Mouse (Mus musculus) left cerebral cortex, postnatal 36 days (tissue): ENCODE measurements around the gene 1190005I06Rik. TPM values are rescaled to one million over a fixed set of nuclear protein-coding genes. Genes with fewer than 3 reads are reported as not detected.

Experiments used
- DNase-seq, 2 experiments: peaks; one replicate each; pipeline ENCODE4 v3.0.0; 2021 to 2022; ENCODE audit warnings: low spot score in 2 of 2, mixed read lengths in 1 of 2
- intact Hi-C: fragments of 180-260 bp; cut with DNase I; formaldehyde crosslinking; loops from one replicate; pipeline ENCODE4 v1.15.1; 2025
- total RNA-seq, 2 experiments: library from RNA; stranded (reverse); gene quantifications; 2 replicates each; pipeline ENCODE4 v1.2.3; 2021

1190005I06Rik gene
- total RNA-seq, 2 experiments from 2014 or later = 9.4 to 13.4 TPM

DNA sequence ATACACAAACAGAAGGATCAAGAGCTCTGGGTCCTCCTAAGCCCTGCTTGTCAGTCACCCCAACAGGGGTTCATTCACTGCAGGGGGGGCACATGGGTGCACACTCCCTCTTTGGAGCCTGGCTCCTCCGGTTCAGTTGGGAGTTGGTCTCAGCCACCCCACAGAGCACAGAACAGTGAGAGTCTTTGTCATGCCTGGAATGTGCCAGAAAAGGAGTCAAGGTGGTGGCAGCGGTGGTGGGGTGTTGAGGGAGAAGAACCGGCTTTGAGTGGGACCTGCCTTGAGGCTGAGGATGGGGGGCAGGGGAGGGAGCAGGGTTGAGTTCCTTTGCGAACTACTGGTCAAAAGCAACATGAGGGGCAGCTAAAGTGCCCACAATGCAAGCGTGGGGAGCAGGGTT, 17.4 kb downstream of the 1190005I06Rik start:
- intact Hi-C loops = no loop called here

DNA sequence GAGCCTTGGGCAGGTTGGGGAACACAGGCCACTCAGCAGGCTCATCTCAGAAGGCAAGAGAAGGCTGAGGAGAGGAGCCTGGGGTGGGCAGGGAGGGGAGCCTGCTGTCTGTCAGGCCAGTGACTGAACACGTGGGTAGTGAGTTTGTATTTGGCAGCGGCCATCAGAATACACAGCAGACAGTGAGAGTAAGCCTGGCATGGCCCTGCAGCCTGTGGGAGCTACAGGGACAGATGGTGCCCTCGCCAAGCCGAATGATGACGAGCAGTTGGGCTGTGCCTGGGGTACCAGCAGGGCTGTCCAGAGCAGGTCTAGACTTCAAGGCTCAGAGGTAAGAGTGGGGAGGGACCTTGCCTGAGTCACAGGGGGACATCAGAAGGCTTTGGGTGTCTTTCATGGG, 20.1 kb downstream of the 1190005I06Rik start:
- intact Hi-C loops = no loop called here

More for the DNA sequence above, 17.4 kb downstream of the 1190005I06Rik start:
- no peak for DNase-seq

DNA sequence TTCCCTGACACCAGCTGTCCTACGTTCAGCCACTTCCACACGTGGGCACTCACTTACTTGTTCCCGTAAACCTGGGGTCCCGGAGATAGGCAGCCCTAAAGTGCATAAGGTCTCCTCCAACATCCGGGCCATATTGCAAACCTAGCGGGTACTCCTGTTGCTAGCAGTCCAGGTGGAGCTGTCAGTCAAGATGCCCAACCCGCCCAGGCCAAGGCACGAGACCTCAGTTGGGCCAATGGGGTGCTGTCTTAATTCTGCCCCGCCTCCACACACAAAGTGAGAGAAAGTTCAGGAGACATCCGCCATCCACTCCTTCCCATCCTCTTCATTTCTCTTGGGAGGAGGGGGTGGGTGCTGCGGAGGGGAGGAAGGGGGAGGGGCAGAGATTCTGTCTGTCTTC, 21.0 kb downstream of the 1190005I06Rik start:
- intact Hi-C loops = no loop called here

More for the DNA sequence above, 20.1 kb downstream of the 1190005I06Rik start:
- no peak for DNase-seq

DNA sequence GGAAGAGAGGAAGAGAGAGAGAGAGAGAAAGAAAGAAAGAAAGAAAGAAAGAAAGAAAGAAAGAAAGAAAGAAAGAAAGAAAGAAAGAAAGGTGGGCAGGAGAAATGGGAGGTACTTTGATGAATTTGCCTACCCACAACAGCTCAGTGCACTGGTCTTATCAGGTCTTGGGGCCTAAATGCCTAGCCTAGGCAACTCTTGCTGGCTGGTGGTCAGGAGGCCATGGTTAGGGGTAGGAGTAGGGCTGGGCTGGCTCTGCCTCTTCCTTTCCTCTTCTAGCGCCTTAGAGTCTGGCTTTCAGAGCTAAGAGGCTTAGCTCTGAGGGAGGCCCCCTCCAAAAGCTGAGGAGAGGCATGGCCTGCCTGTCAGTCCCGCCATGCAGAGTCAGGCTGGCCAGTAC, 23.8 kb downstream of the 1190005I06Rik start:
- no peak for DNase-seq
- intact Hi-C loops = no loop called here

More for the DNA sequence above, 21.0 kb downstream of the 1190005I06Rik start:
- no peak for DNase-seq

DNA sequence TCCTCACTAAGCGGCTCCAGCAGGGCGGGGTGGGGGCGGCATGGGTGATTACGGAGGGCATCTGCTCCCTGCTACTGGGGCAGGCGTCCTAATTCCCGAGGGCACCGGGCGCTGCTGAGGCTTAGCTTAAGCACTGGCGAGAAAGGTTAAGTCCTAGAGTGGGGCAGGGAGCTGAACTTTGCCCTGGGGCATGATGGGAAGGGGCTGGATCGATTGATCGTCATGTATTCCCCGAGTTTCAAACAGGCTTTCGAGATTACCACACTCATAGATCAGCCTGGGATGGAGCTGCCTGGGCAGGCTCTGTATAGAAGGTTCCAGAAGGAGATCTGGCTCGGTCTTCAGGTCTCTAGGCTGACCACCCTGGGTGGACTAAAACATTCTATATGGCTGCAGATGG, 25.3 kb downstream of the 1190005I06Rik start:
- intact Hi-C loops = no loop called here
- DNase-seq = no peak

DNA sequence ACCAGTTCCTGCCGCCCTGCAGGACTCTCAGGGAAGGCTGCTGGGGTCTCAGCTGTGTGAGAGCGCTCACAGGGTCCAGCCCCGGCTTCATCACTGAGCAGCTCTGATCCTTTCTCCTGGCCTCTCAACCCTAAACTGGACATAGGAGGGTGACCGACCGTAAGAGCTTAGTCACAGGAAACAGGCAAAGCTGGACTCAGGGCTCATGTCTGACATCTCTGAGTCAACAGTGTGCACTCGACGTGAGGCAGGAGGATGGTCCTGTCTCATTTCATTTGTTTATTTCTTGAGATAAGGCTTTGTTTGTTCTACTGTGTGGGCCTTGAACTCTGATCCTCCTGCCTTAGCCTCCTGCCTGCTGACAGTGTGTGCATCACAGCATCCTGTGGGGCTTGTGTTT, 27.0 kb downstream of the 1190005I06Rik start:
- no peak for DNase-seq
- intact Hi-C loops = no loop called here

DNA sequence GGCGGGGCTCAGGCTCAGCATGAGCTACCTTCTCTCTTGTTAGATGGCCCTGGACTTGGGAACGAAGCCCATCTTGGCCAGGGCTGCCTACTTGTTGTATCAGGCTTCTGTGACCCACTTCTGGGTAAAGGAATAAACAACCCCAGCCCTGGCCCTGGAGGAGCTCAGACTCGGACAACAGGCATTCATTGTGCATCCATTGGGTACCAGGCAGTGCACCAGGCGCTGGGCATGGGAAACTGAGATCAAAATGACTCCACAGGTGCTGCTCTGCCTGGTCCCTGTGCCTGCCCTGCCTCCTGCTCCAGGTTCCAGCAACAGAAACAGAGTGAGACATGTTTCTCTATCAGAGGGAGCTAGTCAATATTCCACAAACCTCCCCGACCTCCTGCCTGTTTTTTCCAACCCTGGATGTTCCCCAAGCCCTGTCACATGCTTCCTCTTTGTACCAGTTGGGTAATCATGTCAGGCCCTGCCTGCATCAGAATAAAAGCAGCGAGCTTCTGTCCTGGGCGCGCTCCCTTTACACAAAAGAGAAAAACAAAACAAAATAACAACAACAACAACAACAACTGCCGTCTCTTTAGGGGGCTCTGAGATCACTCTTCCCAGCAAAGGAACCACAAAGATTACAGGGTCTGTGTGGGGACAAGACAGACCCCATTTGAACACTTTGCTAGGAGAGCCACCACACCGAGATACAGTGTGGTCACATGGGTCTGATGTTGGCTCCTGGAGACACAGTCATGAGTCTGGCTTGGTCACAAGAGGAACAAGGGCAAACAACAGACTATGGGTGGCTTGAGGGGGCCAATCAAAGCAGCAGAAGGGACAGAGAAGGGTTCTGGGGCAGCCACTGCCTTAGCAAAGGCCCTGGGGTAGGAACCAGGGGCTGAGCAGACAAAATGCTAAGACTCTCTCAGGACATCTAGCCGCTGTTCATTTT, 27.9 kb downstream of the 1190005I06Rik start:
- intact Hi-C loops = loop anchor here (5.0 kb wide), 1 partner anchor 48 kb away; the partner anchor contains the start of genes Cox4i1, Emc8 and Gm27021
- DNase-seq = peak in 1 of 2 experiments; percentile 42

DNA sequence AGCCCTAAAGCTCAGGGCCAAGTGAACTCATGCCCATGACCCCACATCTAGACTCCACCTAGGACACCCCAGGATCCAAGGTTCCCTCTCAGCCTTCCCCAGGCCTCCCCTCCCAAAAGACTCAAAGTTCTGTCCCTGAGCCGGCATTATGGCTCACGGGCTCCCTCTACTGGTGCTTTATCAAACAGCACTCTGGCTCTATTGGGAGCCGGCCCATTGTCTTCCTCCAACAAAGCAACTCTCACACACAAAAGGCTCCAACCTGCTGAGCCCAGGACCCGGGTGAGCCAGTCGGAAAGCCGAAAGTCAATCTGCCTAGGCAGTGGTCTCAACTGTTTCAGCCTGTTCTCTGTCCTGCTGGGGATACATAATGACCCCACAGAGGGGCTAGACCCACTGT, 29.3 kb downstream of the 1190005I06Rik start:
- intact Hi-C loops = loop anchor here (5.0 kb wide), 1 partner anchor 49 kb away; the partner anchor contains the start of genes Cox4i1, Emc8 and Gm27021
- DNase-seq = peak; percentile 51 to 52

DNA sequence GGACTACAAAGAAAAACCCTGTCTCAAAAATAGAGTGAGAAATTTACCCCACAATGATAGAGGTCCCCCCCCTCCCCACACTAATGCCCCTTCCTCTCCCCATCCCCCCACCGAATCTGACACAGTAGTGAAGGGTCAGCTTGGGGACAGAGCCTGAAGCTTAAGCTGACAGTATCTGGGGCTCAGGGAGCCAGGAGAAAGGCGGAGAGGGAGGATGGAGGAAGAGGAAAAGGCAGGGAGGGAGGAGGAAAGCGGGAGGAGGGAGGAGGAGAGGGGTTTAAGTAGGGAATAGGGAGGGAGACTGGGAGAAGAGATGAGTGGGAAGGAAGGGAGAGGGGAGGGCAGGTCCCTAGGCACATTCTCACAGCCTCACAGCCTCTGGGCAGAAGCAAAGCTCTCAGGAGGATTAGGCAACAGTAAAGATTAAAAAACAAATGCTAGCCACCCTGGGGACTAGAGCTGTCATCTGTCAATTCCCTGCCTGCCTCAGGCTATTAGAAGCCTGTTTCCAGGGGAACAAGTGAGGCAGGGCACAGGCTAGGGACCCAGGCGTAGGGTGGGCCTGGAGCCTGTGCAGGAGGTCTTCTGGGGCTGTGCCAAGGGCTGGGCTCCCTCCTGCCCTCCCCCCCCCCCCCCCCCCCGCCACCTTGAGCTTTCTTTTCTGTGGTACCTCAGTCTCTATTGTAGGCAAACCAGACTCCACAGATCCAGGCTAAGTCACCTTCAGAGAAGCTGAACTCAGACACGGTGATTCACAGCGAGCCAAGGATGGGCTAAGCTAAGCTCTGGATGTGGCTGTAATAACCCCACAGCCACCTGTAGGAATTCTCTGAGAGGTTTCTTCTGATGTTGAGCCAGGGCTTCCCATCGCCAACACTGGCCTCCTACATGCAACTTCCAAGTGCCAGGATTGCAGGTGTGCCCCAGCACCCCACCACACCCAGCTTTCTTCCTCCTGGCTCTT, 30.5 kb downstream of the 1190005I06Rik start:
- intact Hi-C loops = loop anchor here (5.0 kb wide), 1 partner anchor 50 kb away; the partner anchor contains the start of genes Cox4i1, Emc8 and Gm27021
- no peak for DNase-seq

DNA sequence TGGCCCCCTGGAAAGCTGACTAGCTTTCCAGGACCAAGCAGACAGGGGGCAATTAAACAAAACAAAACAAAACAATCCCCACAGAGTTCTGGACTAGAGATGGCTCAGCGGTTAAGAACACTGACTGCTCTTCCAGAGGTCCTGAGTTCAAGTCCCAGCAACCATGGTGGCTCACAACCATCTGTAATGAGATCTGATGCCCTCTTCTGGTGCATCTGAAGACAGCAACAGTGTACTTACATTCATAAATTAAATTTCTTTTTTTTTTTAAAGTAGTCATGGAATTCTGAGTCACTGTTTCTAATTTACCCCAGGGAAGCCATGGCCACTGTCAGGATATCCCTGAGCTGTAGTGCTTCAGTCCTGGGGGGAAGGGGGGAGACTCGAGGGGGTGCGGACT, 32.9 kb downstream of the 1190005I06Rik start:
- DNase-seq = no peak
- intact Hi-C loops = no loop called here

DNA sequence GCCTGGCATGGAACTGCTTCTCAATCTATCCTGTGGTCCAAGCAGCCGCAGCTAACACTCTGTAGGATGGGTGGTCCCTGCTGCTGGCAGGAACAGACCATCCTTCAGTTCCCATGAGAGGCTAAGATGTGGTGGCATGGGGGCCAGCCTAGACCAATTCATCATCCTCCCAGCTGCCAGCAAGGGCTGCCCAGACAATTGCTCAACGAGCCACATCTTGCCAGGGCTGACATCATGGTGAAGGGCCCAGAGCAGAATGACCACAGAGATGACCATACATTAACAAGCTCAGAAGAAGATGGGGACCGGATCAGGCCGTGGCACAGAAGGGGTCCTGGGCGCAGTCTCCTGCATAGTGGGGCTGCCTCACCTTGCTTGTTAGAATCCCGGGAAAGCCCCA, 36.6 kb downstream of the 1190005I06Rik start:
- no peak for DNase-seq
- intact Hi-C loops = no loop called here

DNA sequence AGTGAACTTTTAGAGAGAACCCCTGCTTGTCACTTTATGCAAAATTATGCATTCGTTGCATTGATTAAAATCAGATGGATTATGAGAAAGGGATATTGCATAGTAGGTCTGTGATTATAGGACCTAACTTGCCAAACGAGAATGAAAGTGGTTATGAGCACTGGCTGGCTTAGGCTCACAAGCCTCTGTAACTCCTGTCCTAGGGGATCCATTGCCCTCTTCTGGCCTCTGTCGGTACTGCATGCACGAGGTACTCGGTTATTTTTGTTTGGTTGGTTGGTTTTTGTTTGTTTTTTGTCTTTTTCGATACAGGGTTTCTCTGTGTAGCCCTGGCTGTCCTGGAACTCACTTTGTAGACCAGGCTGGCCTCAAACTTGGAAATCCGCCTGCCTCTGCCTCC, 39.5 kb downstream of the 1190005I06Rik start:
- peak; percentile 64 to 76 for DNase-seq
- intact Hi-C loops = loop anchor here (5.0 kb wide), 1 partner anchor 431 kb away; the partner anchor contains the start of gene Fam92b

DNA sequence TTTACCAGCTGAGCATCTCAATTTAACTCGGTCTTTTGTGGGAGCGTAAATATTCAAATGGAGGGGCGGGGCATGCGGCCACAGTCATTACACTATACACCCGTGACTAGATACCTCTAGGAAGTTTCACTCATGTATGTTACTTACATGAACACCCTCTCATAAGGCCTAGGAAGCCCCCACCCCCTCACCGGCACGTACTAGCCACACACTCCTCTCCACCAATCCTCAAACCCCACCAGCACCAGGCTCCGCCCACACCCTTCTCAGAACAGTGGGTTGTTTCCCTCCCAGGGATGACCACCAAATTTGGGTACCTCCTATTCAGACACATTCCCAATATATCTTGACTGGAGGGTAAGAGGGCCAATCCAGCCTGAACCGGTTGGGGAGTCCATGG, 40.0 kb downstream of the 1190005I06Rik start:
- intact Hi-C loops = loop anchor here (5.0 kb wide), 1 partner anchor 430 kb away; the partner anchor contains the start of gene Fam92b
- no peak for DNase-seq

DNA sequence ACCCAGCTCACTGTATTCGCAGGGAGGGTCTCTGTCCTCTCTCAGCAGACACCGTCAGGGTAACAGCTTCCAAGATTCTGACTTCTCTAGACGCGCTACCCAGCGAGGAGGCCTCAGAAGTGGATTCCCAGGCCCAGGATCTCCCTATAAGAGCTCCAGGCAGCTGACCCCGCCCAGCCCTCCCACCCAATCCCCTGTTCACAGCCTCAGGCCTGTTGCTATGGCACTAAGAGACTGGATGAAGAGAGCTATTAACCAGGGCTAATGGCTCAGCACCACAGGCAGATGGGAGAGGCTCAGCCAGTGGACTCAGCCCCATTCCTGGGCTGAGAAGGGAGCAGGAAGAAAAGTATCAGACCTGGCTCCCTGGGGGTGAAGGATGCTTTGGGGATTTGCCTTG, 44.8 kb downstream of the 1190005I06Rik start:
- intact Hi-C loops = no loop called here
- no peak for DNase-seq

DNA sequence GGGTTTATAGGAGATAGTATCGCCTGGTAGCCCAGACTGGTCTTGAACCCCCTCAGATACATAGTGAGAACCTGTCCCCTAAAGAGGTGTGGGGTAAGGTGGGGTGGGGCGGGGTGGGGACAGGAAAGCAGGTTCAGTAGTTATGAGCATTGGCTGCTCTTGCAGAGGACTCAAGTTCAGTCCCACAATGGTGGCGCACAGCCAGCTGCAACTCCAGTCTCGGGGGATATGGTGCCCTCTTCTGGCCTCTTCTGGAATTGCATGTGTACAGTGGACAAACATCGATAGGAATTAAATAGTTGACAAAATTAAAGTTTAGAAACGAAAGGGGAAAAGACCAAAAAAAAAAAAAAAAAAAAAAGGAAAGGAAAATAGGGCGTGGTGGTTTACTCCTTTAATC, 47.9 kb downstream of the 1190005I06Rik start:
- DNase-seq = peak; percentile 61 to 67
- intact Hi-C loops = loop anchor here (5.0 kb wide), 2 partner anchors 37 to 312 kb away; no protein-coding TSS in a partner anchor

DNA sequence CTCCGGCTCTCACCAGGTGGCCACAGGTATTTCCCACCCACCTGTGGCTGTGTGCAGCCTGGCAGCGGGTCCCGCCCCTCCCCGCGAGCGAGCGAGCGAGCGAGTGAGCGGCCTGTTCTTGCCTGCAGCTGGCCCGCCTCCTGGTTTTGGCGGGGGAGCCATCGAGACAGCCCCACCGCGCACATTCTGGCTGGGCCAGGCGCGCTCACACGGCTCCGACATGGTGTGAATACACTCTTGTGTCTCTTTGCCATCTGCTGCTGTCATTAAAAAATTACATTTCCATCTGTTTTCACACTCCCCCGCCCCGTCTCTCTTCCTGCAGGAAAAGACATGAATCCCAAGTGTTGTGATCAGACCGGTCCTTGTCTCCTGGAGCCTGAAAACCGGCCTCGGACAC, 48.9 kb downstream of the 1190005I06Rik start:
- intact Hi-C loops = loop anchor here (5.0 kb wide), 2 partner anchors 36 to 311 kb away; no protein-coding TSS in a partner anchor
- DNase-seq = peak; percentile 83 to 88

DNA sequence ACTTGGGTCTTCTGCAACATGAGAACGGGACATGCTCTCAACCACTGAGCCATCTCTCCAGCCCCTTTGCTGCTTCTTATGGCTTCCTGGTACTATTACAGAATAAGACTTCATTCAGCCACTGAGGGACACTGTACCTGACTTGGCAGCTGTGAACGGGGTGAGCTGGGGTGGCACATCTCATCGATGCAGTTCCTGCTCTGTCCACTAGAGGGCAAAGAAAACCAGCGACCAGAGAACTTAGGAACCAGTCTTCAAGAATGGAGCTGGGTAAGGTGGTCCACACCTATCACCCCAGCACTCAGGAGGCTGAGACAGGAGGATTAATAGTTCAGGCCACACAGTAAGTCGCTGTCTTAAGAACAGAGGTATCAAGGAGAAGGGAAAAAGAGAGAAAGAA, 51.5 kb downstream of the 1190005I06Rik start:
- no peak for DNase-seq
- intact Hi-C loops = loop anchor here (5.0 kb wide), 2 partner anchors 34 to 309 kb away; no protein-coding TSS in a partner anchor

DNA sequence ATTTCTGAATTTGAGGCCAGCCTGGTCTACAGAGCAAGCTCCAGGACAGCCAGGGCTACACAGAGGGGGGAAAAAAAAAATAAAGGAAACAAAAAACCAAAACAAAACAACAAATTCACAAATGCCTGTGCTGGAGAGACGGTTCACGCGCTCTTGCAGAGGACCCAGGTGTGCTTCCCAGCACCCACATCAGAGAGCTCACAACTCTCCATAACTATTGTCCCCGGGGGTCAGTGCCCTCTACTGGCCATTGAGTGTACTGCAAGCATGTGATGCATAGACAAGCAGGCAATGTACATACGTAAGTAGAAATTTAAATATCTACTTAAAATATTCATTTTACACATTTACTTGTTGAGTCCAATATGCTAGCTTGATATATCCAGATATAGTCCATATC, 52.9 kb downstream of the 1190005I06Rik start:
- intact Hi-C loops = no loop called here
- no peak for DNase-seq

DNA sequence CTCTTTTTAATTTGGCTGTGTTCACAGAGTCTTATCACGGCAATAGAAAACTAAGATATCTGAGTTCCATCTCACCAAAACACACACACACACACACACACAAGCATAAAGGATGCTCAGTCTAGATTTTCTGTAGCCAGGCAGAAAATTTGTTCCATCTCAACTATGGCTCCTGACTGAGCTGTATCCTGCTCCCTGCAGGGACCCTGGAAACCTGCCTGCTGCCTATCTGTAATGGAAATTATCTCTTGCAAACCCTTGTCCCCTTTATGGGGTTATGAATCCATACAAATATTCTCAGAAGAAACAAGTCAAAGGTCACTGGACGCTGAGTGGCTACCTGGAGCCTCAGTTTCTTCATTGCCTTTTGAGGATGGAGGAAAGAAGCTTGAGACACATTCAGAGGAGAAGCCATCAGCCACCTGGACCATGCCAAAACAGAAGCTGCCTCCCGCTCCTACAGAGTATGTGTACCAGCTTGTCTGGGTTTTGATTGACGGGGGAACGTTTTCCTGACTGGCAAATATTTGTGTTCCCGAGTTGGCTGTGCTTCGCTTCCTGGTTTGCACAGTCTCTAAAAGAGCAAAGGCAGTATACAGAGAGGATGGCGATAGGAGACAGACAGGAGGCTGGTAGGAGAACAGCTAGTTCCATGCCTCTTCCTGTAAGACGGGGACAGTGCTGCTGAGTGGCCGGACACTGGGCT, 55.7 kb downstream of the 1190005I06Rik start:
- DNase-seq = no peak
- intact Hi-C loops = no loop called here
